Mouse (Mus musculus) forebrain, embryonic 14.5 days (tissue): ENCODE data around the gene Vmn1r85. TPM values are rescaled to one million over a fixed set of nuclear protein-coding genes. Genes with fewer than 3 reads are reported as not detected.

ENCODE experiments used
- ATAC-seq: fragments of 200-750 bp; cut with Nextera tagmentation; 2 replicates; pipeline ENCODE4 v1.8.0; 2017; ENCODE audit warnings: mild to moderate bottlenecking, moderate library complexity
- DNase-seq: peaks from one replicate; pipeline ENCODE4 v3.0.0-alpha.2; 2015; ENCODE audit warnings: low spot score
- H3K27ac ChIP-seq: fragments of 300-500 bp; sonication (generic); 2 replicates; pipeline ENCODE4 v1.5.1; 2014; ENCODE audit warnings: low read depth, mild to moderate bottlenecking, control low read depth, low read length, moderate library complexity
- H3K27me3 ChIP-seq: fragments of 300-500 bp; sonication (generic); replicated peaks from 2 replicates; pipeline ENCODE4 v1.6.1; 2014; ENCODE audit warnings: low read length, control low read depth, mixed read lengths; ENCODE audit not compliant: control insufficient read depth, insufficient read depth
- H3K36me3 ChIP-seq: fragments of 300-500 bp; sonication (generic); 2 replicates; pipeline ENCODE4 v1.6.1; 2014; ENCODE audit warnings: low read length, control low read depth; ENCODE audit not compliant: control insufficient read depth, insufficient read depth
- H3K4me1 ChIP-seq: fragments of 300-500 bp; sonication (generic); 2 replicates; pipeline ENCODE4 v1.6.1; 2014; ENCODE audit warnings: antibody characterized with exemption, low read length, control low read depth; ENCODE audit not compliant: control insufficient read depth, insufficient read depth
- H3K4me2 ChIP-seq: fragments of 300-500 bp; sonication (generic); 2 replicates; pipeline ENCODE4 v1.6.1; 2014; ENCODE audit warnings: mild to moderate bottlenecking, control low read depth, low read length
- H3K4me3 ChIP-seq: fragments of 300-500 bp; sonication (generic); 2 replicates; pipeline ENCODE4 v1.5.1; 2014; ENCODE audit warnings: low read depth, low read length, control low read depth
- H3K9ac ChIP-seq: fragments of 300-500 bp; sonication (generic); 2 replicates; pipeline ENCODE4 v1.6.1; 2014; ENCODE audit warnings: mild to moderate bottlenecking, low read length, control low read depth, moderate library complexity
- H3K9me3 ChIP-seq: fragments of 300-500 bp; sonication (generic); replicated peaks from 2 replicates; pipeline ENCODE4 v1.6.1; 2016; ENCODE audit warnings: low read length, control low read depth, mixed read lengths; ENCODE audit not compliant: control insufficient read depth
- WGBS: fragments of 180-500 bp; shearing (Covaris S2); extraction: QIAGEN DNeasy Blood & Tissue Kit; methylation state at CpG from one replicate; pipeline ENCODE4 v1.1.7; 2014; 5-methylcytosine and 5-hydroxymethylcytosine counted together
- polyA plus RNA-seq: library from polyadenylated mRNA; unstranded; fragments of >200 nt; fragmentation: Nextera tagmentation; extraction: Ambion mirVana; gene quantifications from 2 replicates; pipeline ENCODE4 v1.2.1, GENCODE M21; 2014

Gene Vmn1r85
- polyA plus RNA-seq, 1 experiment from 2014 or later, result 0.06 TPM

- H3K9me3 ChIP-seq, result no peaks in the 10 kb centered on the region
- H3K27me3 ChIP-seq, result peaks cover 36% of the 10 kb centered on the region
- ATAC-seq (no peak), DNase-seq (no peak)
- peak overlapping the region; percentile 43; the same call in 1 of the 2 replicates for H3K4me3 ChIP-seq
- H3K9ac ChIP-seq, result 0 out of 2 replicates have a peak overlapping the region, but pooled peaks have one; percentile 70
- H3K4me1 ChIP-seq, result 0 out of 2 replicates have a peak, but pooled peaks cover 7% of the 10 kb centered on the region
- 42% methylated on average over 16 of the region's 16 CpGs for WGBS
- no peak overlapping the region for H3K27ac ChIP-seq
- no peaks in the 10 kb centered on the region for H3K36me3 ChIP-seq
- H3K4me2 ChIP-seq, result peak overlapping the region; percentile 93
Observed at GRCm38 (mm10) chr7:13043120-13043444, 51.9 kb downstream of the Vmn1r85 start.

GRCm38 (mm10) chr7:13042511-13042910 is 52.5 kb downstream of the Vmn1r85 start:
- Histone ChIP-seq H3K27me3 (peaks cover 36% of the 10 kb centered on the region), H3K9ac (no peak overlapping the region)
- ATAC-seq, result no peak

GRCm38 (mm10) chr7:13041256-13041655 is 53.7 kb downstream of the Vmn1r85 start:
- Histone ChIP-seq H3K4me1 (peaks cover 15% of the 10 kb centered on the region), H3K27ac (no peak overlapping the region), H3K27me3 (peaks cover 36% of the 10 kb centered on the region), H3K9ac (no peak overlapping the region), H3K9me3 (no peaks in the 10 kb centered on the region), H3K4me2 (no peak overlapping the region), H3K36me3 (peaks cover 2% of the 10 kb centered on the region), H3K4me3 (no peak overlapping the region)
- no peak for ATAC-seq
- WGBS, result 100% methylated on average over 1 of the region's 1 CpGs
- no peak for DNase-seq

More at GRCm38 (mm10) chr7:13042511-13042910, 52.5 kb downstream of the Vmn1r85 start:
- no peak overlapping the region for H3K27ac ChIP-seq
- 0 out of 2 replicates have a peak, but pooled peaks cover 7% of the 10 kb centered on the region for H3K4me1 ChIP-seq
- 76% methylated on average over 6 of the region's 6 CpGs for WGBS
- H3K9me3 ChIP-seq, result no peaks in the 10 kb centered on the region
- H3K4me3 ChIP-seq, result no peak overlapping the region
- no peak overlapping the region for H3K4me2 ChIP-seq
- no peak for DNase-seq
- H3K36me3 ChIP-seq, result no peaks in the 10 kb centered on the region

GRCm38 (mm10) chr7:13039181-13039580 is 55.8 kb downstream of the Vmn1r85 start:
- no peaks in the 10 kb centered on the region for H3K9me3 ChIP-seq
- no peak overlapping the region for H3K27ac ChIP-seq
- no peak overlapping the region; the same call in 1 of the 2 replicates for H3K4me3 ChIP-seq
- H3K9ac ChIP-seq, result peak overlapping the region; percentile 95
- DNase-seq (no peak), ATAC-seq (no peak)
- peak overlapping the region; percentile 92; the same call in 1 of the 2 replicates for H3K4me2 ChIP-seq
- peaks cover 23% of the 10 kb centered on the region for H3K27me3 ChIP-seq
- 86% methylated on average over 1 of the region's 1 CpGs for whole genome bisulfite sequencing
- peaks cover 17% of the 10 kb centered on the region for H3K36me3 ChIP-seq
- peaks cover 16% of the 10 kb centered on the region for H3K4me1 ChIP-seq

- ATAC-seq (no peak), DNase-seq (no peak)
- H3K4me3 ChIP-seq, result peak overlapping the region; percentile 73
- peak overlapping the region; percentile 100 for H3K27ac ChIP-seq
- H3K27me3 ChIP-seq, result peaks cover 18% of the 10 kb centered on the region
- peaks cover 17% of the 10 kb centered on the region for H3K36me3 ChIP-seq
- peaks cover 21% of the 10 kb centered on the region for H3K4me1 ChIP-seq
- H3K9me3 ChIP-seq, result no peaks in the 10 kb centered on the region
- H3K9ac ChIP-seq, result peak overlapping the region; percentile 95
- peak overlapping the region; percentile 92 for H3K4me2 ChIP-seq
- WGBS, result 23% methylated on average over 15 of the region's 15 CpGs
Observed at GRCm38 (mm10) chr7:13038621-13039169, 56.3 kb downstream of the Vmn1r85 start.

- Histone ChIP-seq H3K9me3 (no peaks in the 10 kb centered on the region), H3K27me3 (peaks cover 11% of the 10 kb centered on the region), H3K36me3 (peaks cover 23% of the 10 kb centered on the region), H3K4me1 (peaks cover 25% of the 10 kb centered on the region), H3K4me3 (peak within 1 kb of the TSS; percentile 73), H3K4me2 (peak within 1 kb of the TSS; percentile 92), H3K27ac (peak within 1 kb of the TSS; percentile 100), H3K9ac (peak within 1 kb of the TSS; percentile 95)
- WGBS, result under 1% methylated on average over 65 of the region's 65 CpGs
- ATAC-seq, result peak; percentile 93
- peak; percentile 100 for DNase-seq
Observed at GRCm38 (mm10) chr7:13037901-13038555, 56.9 kb downstream of the Vmn1r85 start, which contains the start of gene Ube2m. TSS of gene Ube2m (minus strand) at chr7:13038275.

GRCm38 (mm10) chr7:13037366-13037765 is 57.6 kb downstream of the Vmn1r85 start:
- WGBS, result under 1% methylated on average over 29 of the region's 33 CpGs
- Histone ChIP-seq H3K4me2 (peak overlapping the region; percentile 92), H3K4me1 (peaks cover 25% of the 10 kb centered on the region), H3K4me3 (peak overlapping the region; percentile 73), H3K9me3 (no peaks in the 10 kb centered on the region), H3K27me3 (peaks cover 5% of the 10 kb centered on the region), H3K9ac (peak overlapping the region; percentile 95), H3K27ac (peak overlapping the region; percentile 100), H3K36me3 (peaks cover 30% of the 10 kb centered on the region)
- DNase-seq (no peak), ATAC-seq (peak; percentile 1)

- Histone ChIP-seq H3K27ac (no peak overlapping the region), H3K9ac (peak overlapping the region; percentile 95)
- WGBS, result 50% methylated on average over 4 of the region's 4 CpGs
Observed at GRCm38 (mm10) chr7:13036806-13037205, 58.2 kb downstream of the Vmn1r85 start.

More at GRCm38 (mm10) chr7:13036806-13037205, 58.2 kb downstream of the Vmn1r85 start:
- no peaks in the 10 kb centered on the region for H3K27me3 ChIP-seq
- no peaks in the 10 kb centered on the region for H3K9me3 ChIP-seq
- H3K4me2 ChIP-seq, result peak overlapping the region; percentile 92
- peaks cover 36% of the 10 kb centered on the region for H3K36me3 ChIP-seq
- peaks cover 25% of the 10 kb centered on the region for H3K4me1 ChIP-seq
- DNase-seq (no peak), ATAC-seq (no peak)
- peak overlapping the region; percentile 73 for H3K4me3 ChIP-seq
